Mouse (Mus musculus): ENCODE data around the gene Fgfr2.

Gene Fgfr2

DNA sequence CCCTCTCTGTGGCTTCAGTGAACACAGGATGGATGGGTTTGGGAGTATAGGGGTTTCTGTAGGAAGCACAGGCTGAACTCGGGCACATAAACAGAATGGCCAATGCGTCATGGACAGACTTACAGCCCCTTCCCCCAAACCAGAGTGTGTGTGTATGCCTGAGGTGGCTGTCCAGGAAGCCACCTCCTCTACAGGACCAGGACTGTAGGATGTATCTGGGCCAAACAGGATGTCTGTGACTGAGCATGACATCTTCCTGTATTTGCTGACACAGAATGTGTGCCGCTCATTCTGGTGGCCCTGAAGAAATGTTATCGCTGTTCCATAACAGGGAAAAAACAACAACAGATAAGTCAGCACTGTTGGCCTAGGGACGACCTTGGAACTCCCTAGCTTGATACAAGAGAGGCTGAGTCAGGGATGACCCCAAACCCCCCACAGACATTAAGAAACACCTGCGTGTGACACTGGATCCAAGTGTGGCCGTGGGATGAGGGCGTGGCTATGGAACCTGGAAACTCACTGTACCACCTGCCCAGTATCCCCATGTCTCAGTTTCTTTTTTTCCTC, 687.6 kb downstream of the Fgfr2 start:
- no peak for DNase-seq

DNA sequence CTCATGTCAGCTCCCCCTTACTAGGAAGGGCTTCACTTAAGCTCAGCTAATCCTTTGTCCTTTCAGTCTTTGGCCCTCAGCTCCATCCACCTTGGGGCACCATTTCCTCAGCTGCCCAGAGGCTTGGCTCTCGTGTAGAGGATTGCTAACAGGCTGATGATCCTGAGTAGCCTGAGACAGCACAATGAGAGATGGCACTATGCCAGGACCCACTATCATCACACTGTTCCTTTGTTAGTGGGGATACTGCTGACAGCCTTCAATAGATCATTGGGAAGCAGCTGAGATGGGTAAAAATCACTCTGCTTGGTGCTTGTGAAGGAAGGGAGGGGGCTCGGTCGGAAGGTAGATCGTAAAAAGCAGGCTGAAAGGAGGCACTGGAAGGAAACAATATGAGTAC, 693.8 kb downstream of the Fgfr2 start:
- no peak for DNase-seq

DNA sequence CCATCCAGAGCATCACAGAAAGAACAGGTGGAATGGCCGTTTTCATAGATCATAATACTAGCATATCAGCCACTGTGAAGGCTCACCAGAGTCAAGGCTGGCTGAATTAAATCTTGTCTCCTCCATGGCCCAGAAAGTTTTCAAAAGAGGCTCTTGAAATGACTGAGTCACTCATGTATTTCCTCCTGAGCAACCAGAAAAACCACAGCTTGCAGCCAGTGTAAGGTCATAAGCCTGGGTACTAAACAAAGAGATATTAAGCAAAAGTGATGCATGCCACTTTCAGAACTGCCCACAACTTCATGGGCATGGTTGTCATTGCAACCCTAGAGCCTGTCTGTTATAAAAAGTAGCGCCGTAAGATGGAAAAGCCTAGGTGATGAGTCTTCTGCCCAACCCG, 694.8 kb downstream of the Fgfr2 start:
- DNase-seq, result no peak

DNA sequence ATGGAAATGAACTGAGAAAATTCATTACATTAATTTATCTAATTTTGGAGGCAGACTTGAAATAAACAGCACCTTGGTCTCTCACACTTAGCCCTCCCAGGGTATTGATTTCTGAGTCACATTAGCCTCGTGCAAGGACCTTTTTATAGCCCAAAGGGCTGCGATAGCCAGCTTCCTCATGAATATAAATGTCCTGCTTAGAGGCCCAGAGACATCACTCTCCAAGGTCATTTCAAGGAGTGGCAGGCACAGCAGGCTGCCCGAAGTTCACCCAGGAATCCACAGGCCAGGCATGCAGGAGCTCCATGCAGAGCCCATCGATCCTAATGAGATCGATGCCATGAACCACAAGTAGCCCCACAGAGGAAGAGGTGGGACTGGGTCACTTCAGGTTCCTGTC, 697.1 kb downstream of the Fgfr2 start:
- no peak for DNase-seq

DNA sequence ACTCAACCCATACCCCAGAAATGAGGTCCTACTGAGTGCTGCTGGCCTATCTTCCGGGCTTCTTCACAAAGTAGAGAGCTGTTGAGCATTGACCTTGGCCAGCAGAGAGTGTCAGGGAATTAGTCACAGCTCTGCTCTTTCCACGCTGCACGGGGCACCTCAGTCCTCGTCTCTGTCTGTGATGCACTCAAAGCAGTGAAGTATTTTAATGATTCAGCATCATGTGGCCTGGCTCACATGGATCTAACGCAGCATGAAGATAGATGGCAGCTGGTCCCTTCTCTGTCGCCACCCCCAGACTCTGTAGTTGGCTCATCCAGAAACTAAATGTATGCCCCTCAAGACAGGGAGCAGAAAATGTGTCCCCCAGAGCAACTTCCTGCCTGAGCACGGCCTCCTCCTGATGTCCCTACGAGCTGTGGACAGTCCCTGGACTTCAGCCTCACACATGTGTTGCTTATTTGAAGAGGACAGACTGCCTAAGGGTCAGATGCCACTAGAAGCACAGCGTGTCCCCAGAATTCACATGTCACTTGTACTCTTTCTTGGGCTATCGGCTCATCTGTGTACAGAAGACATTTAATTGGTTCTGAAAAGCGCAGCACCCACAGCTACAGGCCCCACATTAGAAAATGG, 697.7 kb downstream of the Fgfr2 start:
- DNase-seq, result no peak

DNA sequence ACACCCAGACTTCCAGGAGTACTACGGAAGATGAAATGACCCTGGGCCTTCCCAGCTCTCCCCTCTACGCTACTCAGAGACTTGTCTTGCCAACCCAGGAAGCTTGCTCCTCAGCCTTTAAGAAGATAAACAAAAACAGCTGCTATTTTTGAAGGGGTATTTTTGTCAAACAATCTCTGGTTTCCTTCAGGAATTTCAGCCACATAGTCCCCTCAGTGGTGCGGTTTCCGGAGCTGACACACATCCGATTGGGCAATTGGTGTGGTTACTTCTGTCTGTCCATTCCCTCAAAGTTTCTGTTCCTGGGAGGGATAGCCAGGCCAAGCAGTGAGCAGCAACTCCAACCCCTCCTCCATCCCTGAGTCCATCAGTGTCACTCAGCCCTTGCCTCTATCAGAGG, 699.6 kb downstream of the Fgfr2 start:
- DNase-seq, result no peak

DNA sequence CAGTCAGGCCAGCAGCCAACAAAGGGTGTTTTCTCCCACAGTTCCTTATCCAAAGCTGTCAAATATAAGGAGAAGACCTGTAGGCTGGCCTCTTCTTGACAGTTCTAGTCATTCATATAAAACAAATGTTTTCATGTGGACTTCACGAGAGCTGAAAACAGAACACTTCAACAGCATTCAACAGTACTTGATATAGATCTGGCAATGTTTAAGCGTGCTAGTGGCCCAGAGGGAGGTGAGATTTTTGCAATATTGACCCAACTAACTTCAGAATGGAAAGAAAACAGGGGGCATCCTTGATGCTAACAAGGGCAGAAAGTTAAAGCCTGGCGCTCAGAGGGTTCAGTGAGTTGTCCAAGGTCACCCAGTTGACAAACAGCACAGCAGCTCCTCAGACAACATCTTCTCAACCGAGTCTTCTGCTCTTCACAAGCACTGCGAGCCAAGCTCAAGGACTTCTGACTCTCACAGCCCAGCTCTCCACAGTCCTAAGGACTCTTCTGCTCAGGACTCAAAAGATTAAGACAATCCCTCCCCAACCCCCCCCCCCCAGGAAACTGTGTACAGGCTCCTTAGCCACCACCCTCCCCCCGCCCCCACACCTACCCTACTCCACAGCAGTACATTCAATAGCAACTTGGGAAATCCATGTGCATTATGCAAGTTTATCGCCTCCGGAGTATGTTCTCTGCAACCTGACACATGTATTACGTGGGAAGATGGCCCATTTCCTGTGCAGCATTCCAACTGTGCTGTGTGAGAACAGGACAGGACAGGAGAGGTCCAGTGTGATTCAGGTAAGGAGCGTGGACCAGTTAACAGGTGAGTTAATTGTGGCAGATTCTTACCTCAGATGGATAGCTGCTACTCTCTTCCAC, 703.5 kb downstream of the Fgfr2 start:
- no peak for DNase-seq

DNA sequence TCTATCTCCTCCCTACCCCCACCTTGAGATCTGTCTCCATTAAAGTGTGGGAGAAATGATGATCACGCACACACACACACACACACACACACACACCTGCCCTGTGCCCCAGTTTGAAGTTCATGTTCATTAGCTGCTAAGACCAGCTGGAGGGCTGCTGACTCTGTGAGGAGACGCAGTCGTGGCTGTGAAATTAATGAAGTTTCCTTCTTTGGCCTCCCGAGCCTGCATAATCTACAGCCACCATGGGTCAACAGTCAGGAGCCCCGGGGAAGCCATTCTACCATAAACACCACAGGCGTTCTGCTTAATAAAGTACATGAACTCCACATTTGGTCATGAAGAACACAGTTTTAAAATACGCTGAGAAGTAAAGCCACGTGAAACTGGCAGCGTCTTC, 706.3 kb downstream of the Fgfr2 start:
- DNase-seq, result no peak

DNA sequence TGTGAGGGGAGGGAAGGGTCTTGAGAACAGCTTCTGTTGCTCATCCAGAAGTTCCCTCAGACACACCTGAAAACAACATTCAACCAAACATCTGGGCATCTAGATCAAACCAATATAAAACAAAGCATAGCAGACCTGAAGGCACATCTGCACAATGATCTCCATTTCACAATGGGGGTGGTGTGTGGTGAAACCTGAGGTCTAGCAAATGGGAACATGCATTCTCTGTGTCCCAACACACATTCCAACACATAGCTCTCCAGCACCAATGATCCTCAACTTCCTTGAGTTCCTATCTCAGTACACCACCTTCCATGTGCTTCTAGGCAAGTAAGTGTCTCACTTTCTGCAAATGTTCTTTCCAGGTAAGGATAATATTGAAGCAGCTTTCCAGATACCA, 707.3 kb downstream of the Fgfr2 start:
- DNase-seq, result no peak

DNA sequence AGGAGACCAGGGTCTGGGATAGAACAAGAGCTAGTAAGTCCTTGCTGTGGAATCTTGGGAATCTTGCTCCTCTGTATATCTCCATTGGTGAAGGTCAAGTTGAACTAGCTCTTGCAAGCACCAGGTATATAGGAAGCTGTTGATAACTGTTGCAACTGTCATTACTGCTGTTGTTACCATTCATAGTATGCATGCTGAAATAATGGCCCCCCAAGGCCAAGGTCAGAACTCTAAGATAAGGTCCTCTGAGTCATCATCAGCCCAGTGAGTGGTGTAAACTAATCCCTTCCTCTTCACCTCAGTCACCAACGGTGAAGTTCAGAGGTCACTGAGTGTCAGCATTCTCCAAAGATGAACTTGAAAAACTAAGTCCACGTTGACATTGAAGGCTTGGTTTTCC, 710.6 kb downstream of the Fgfr2 start:
- no peak for DNase-seq

DNA sequence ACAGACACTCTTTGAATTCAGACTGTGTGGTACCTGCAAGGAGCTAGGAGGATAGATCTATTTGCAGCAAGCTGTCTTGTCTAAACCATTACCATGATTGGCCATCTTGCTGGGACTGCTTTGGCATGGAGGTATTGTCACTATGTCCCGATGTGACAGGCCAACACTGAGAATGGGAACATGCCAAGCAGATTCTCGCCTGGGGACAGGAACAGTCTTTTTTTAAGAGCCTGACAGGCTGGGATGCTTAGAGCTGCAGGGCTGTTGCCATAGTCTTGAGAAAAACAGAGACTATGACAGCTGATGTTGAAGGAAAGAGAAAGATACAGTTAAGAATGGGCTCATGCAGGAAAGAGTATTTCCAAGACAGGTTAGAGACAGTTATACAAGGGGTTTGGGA, 711.4 kb downstream of the Fgfr2 start:
- peak; percentile 22 to 25 for DNase-seq

DNA sequence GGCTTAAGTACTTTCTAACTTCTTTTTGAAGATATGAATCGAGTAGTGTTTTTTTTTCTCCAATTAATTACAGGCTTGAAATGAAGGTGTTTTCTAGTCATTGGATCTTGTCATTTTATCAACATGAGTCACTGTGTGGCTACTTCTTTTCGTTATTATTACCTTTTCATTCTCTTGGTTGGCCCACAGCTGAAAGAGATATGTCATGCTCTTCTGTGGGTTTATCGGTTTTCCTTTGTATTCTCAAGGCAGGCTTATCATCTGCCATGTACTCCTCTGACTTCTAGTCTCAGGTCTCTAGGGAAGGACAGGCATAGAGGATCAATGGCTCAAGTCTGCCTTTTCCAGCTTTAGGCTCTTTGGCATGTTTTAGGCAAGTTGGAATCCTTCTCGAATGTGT, 712.2 kb downstream of the Fgfr2 start:
- no peak for DNase-seq

DNA sequence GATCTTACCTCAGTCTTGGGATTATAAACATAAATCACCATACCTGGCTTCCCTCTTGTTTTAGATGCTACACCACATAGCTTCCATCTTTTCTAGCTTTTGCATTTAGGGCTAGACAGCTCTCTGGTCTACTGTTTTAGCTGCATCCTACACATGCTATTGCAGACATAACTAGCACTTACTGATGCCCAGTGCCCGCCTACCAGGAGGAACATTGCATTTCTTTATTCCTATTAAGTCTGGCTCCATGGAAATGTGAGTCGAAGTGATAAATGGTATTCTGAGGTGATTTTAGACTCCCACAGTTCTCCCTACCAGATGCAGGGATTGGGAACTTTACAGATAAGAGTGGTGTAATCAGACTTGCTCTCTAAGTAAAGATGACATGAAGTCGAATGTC, 713.3 kb downstream of the Fgfr2 start:
- no peak for DNase-seq

DNA sequence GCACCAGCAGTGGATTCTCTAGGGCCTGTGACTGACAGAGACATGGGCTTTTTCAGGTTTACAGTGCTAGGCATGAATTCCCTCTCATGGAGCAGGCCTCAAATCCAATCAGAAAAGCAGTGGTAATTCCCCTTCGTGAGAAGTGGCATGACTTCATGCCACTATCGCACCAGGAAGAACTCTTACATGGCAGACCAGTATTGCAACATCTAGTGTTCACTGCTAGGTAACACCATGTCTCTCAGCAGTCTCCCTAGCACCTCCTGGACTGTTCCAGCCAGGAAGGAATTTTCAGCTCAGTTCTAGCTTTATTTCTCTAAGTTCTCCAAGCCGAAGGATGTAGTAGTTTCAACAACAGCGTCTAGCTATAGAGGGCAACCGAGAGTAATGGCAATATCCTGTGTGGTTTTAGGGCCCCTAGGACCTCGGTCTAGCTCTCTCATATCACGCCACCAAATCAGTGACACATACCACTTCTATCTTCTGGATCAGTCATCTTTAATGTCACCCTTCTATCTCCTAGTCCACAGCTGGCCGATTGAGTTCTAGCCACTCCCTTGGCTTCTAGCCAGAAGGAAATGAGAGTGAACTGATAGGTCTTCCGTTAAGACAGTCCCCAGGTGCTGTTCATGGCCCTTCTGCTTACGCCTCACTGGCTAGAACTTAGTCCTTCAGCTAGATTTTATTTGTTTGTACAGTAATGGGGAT, 720.6 kb downstream of the Fgfr2 start:
- no peak for DNase-seq

DNA sequence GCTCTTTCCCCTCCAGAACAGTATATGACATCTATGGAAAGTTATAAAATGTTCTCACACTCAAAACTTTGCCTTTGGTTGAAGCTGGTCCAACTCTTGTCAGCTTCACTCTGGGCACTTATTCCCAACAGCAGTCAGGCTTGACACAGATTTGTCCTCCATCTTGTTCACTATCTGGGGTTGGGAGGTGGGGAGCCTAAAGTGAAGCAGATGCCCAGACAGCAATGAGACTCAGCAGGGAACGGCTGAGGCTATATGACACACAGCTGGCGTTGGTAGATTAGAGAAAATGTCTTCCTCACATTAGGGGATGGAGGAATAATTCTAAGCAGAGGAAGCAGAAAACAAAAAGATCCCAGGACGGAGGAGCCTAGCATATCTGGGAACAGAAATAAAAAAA, 724.7 kb downstream of the Fgfr2 start:
- no peak for DNase-seq

DNA sequence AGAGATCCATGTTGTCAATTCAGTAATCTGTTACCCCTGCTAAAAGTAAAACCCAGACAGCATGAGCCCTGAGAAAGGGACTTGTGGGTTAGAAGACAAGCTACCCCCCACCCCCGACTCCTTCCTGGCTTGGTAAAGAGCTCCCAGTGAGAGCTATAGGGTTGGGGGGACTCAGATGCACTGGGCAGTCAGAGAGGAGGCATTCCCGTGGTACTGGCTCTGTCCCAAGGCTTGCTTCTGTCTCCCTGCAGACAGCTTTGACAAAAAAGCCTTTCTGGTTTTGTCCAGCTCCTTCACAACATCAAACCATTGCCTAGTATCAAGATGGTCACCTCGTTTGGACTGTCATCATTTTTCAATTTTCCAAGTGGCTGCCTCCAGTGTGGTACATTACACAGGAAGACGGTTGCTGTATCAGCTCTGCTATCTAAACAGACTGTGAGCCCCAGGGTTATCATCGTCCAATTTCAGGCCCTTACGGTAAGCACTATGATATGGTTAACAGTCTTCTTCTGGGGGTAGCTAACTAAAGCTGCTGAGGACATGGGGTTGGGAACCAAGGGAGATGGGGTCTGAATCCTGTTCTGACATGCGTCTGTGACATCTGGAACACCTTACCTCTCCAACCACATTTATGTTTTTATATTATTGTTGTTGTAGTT, 726.4 kb downstream of the Fgfr2 start:
- no peak for DNase-seq

DNA sequence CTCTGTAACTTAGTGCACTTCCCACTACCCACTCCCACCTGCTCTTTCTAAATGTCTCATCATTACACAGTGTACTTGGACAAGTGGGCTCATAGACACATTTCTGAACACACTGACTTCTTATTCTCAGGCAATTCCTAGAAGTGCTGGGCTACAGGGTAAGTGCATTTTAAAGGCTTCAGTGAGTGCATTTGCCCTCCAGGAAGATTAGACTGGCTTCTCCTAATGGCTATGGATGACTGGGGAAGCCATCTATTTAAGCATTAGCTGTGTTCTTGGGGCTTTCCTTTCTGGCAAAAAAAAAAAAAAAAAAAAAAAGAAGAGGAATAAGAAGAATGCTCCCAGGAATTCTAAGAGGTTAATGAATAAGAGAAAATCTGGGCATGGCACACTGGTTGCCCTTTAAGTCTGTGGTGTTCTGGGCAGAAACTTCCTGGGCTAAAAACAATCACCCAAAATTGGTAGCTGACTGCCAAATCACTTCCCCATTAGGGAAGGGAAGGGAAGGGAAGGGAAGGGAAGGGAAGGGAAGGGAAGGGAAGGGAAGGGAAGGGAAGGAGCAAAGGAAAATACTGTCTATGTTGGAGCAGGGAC, 729.5 kb downstream of the Fgfr2 start:
- DNase-seq, result no peak

DNA sequence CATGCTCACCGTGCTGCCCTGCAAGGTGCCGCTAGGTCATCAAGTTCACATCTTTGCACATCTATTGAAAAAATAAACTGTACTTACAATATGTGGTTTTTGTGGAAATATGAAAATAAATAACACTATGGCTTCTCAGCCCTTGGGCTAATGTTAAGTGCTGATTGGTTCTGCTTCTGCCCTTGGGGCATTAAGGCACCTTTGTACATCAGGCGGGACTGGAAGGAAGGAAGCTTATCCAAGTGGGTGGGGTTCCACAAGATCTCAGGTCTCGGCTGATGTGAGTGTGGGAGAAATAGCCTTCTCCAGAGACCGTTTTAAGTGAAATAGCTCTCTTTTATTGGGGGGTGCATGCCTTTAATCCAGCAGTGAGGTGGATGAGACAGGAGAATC, 730.1 kb downstream of the Fgfr2 start:
- DNase-seq, result no peak

DNA sequence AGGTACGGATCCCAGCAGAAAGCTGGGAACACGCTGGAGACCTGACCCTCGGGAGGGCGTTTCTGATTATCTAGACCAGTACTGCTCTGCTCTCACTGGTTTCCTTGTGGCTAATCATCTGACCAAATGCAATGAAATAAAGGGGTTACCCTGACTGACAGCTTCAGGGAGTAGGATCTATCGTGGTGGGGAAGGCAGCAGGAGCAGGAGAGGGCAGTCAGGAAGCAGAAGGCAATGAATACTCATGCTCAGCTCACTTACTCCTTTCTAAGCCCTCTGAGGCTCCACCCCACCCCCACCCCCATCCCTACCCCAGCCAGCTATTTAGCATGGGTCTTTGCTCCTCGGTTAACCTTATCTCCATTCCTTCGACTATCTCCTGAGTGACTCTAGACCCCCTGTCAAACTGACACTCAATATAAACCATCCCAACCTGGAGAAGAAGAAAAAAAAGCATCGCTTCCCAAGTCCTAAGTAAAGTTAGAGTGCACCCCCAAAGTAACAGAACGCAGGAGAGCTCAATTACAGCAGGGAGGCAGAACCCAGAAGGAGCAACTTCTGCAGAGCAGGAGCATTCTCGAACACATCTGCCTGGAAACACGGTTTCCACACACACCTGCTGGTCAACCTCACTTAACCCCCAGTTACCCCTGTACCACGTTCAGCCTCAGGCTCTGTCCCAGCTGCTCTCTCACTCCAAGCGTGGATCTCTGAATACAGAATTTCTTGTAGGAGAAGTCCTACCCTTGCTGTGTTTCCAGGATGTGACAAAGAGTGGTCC, 730.7 kb downstream of the Fgfr2 start:
- DNase-seq, result no peak

DNA sequence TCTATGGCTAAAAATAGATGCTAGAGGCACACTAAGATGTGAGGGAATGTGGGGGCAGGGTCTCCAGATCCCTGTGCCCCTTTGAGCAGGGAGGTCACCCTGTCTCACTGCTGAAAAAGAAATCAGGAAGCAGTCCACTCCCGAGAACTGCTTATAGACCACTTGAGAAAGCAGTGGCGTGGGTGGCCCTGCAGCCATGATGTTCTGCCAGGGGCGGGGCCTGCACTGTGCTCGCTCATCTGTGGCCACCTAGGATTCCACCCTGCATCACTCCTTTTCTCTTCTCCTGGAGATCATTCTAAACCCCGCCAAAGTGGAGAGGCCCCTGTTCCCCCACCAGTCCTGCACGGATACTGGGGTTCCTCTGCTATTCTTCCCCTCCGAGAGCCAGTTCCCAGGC, 733.7 kb downstream of the Fgfr2 start:
- no peak for DNase-seq

DNA sequence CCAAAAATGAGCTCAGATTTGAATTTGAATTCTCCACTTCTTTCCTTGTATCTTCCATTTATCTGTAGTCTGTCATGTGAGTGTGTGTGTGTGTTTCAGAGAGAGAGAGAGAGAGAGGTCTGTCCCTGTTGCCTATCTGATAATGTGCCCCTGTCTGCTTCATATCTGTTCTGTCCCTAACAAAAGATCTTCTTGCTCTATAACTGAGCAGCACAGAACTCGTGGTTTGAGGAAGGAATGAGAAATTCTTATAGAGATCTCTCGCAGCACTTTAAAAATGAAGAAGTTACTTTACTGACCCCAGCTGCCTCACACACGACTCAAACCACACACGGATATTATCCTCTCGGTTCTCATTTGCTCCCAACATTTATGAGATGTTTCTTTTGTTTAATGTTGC, 735.6 kb downstream of the Fgfr2 start:
- no peak for DNase-seq

DNA sequence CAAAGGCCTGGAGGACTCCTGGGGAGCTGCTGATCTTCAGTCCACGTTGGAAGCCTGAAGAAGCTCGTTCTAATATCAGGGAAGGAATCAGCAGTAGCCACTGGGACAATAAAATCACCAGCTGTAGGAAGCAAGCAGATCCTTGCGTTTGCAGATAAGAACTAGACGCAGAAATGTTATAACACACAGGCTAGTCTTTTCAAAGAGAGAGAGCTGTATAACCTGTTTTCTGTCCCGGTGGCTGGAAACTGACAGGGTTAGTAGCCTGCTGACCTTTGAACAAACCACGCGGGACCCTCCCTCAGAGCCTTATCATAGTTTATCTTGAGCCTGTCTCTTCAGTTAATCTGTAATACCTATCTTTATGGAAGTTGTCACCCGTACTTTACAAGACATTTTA, 736.8 kb downstream of the Fgfr2 start:
- no peak for DNase-seq
